Mouse (Mus musculus) gastrocnemius, postnatal 10 days (tissue): ENCODE measurements around the gene Pde4d. TPM values are rescaled to one million over a fixed set of nuclear protein-coding genes. Genes with fewer than 3 reads are reported as not detected.
A peak's percentile ranks its signal among the peaks of the same experiment; 100 is the strongest.

Experiments used
- DNase-seq: peaks from one replicate; pipeline ENCODE4 v3.0.0; 2021; ENCODE audit warnings: mixed read lengths
- total RNA-seq, 2 experiments: library from RNA; stranded (reverse); gene quantifications; 2 replicates each; pipeline ENCODE4 v1.2.3; 2021

The Pde4d gene
- total RNA-seq, 2 experiments from 2014 or later = 79.5 to 83.1 TPM

- DNase-seq = no peak
Observed at GRCm38 (mm10) chr13:109299511-109300250, 849.9 kb downstream of the Pde4d start.

- DNase-seq = no peak
Observed at GRCm38 (mm10) chr13:109312542-109312941, 862.8 kb downstream of the Pde4d start.

- no peak for DNase-seq
Observed at GRCm38 (mm10) chr13:109315608-109316007, 865.9 kb downstream of the Pde4d start.

GRCm38 (mm10) chr13:109317644-109318043, 867.9 kb downstream of the Pde4d start:
- no peak for DNase-seq

GRCm38 (mm10) chr13:109318434-109318998, 868.8 kb downstream of the Pde4d start:
- no peak for DNase-seq

- no peak for DNase-seq
Observed at GRCm38 (mm10) chr13:109326061-109326460, 876.3 kb downstream of the Pde4d start.

GRCm38 (mm10) chr13:109331563-109331962, 881.8 kb downstream of the Pde4d start:
- DNase-seq = no peak

- no peak for DNase-seq
Observed at GRCm38 (mm10) chr13:109341902-109342301, 892.2 kb downstream of the Pde4d start.

GRCm38 (mm10) chr13:109342469-109342868, 892.7 kb downstream of the Pde4d start:
- DNase-seq = no peak

- peak; percentile 68 for DNase-seq
Observed at GRCm38 (mm10) chr13:109343596-109343995, 893.8 kb downstream of the Pde4d start.

- DNase-seq = no peak
Observed at GRCm38 (mm10) chr13:109347770-109348169, 898.0 kb downstream of the Pde4d start.

GRCm38 (mm10) chr13:109348316-109348715, 898.6 kb downstream of the Pde4d start:
- DNase-seq = no peak

GRCm38 (mm10) chr13:109350100-109350499, 900.4 kb downstream of the Pde4d start:
- no peak for DNase-seq

- no peak for DNase-seq
Observed at GRCm38 (mm10) chr13:109354017-109354416, 904.3 kb downstream of the Pde4d start.

- no peak for DNase-seq
Observed at GRCm38 (mm10) chr13:109356252-109356651, 906.5 kb downstream of the Pde4d start.

- DNase-seq = no peak
Observed at GRCm38 (mm10) chr13:109359994-109360393, 910.2 kb downstream of the Pde4d start.

- no peak for DNase-seq
Observed at GRCm38 (mm10) chr13:109362340-109362739, 912.6 kb downstream of the Pde4d start.

- DNase-seq = no peak
Observed at GRCm38 (mm10) chr13:109374465-109374864, 924.7 kb downstream of the Pde4d start.

- no peak for DNase-seq
Observed at GRCm38 (mm10) chr13:109376681-109377080, 926.9 kb downstream of the Pde4d start.

- no peak for DNase-seq
Observed at GRCm38 (mm10) chr13:109380149-109380548, 930.4 kb downstream of the Pde4d start.

- no peak for DNase-seq
Observed at GRCm38 (mm10) chr13:109388626-109389220, 939.0 kb downstream of the Pde4d start.

GRCm38 (mm10) chr13:109402396-109402795, 952.6 kb downstream of the Pde4d start:
- DNase-seq = no peak

- no peak for DNase-seq
Observed at GRCm38 (mm10) chr13:109402936-109403335, 953.2 kb downstream of the Pde4d start.

GRCm38 (mm10) chr13:109406341-109406740, 956.6 kb downstream of the Pde4d start:
- no peak for DNase-seq
